Mouse (Mus musculus) T-helper 1 cell (primary cell): ENCODE results near the gene Dcdc2a.

Experiments
- in situ Hi-C: fragments of 300-600 bp; cut with MboI, MseI; formaldehyde crosslinking; loops from one replicate; pipeline ENCODE4 v1.15.1; 2025; ENCODE audit warnings: high pct_unique_total_duplicates

The Dcdc2a gene

DNA sequence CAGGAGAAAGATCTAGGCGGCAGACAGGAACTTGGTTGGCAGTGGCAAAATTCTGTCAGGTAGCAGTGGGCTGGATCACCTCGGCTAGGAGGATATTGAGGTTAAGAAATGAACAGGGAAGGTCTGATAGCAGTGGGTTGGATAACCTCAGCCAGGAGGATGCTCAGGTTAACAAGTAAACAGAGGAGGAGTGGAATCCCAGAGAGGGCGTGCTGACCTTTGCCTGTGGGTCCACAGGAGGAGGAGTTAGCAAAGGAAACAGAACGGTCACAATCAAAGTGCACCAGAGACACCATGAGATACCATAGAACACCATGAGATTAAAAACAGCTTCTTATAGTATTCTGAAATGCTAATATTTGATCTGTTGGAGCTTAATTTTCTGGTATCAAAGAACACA, 38.6 kb downstream of the Dcdc2a start:
- in situ Hi-C loops: no loop called here

DNA sequence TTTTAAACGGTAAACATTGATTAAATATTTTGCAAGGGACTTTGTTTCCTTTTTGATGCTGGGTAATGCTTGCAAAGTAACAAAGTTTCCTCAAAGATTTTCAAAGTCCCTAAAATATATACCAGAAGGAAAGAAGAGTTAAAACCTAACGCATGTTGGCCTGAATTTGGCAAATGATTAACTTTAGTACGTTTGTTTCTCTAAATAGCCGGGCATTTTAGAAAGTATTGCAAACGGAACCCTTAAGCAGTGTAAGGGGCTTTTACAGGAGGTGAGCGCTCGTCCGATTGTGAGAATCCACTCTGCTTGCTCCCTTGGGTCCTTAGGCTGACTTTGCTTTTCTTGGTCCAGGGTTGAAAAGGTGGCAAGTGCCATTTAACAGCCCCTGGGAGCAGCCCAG, 41.5 kb downstream of the Dcdc2a start:
- in situ Hi-C loops: no loop called here

DNA sequence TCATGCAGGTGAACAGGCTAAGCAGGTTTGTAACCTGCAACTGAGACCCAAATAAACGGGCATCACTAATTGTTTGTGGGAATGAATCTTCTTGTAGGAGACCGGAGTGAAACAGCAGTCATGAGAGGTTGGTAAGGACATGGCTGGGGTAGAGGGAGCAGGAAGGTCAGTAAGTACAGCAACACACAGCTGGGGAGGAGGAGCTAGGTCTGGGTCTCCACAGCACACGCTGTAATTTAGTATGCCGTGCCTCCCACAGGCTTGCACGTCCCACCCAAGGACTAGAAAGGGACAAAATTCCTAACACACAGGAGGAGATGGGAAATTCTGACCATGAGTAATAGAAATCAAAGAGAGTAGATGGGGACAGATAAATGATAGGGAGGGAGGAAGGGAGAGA, 42.8 kb downstream of the Dcdc2a start:
- in situ Hi-C loops: no loop called here

DNA sequence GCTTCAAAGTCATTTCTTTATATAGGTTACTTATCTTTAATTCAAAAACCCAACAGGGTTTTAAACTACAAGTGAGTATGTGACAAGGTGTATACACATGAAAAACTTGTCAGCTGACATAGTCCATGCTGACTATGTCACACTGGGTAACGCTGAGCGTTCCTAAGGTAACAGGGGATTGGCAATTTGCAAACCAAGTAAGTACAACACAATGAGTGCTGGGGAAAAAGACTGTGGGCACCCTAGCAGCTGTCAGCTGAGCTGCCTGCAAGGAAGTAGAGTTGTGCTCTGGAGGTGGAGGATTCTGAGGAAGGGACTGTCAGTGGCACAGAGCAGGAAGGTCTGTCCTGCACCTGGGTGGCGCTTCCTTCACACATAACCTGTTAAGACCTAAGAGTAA, 43.7 kb downstream of the Dcdc2a start:
- in situ Hi-C loops: no loop called here

DNA sequence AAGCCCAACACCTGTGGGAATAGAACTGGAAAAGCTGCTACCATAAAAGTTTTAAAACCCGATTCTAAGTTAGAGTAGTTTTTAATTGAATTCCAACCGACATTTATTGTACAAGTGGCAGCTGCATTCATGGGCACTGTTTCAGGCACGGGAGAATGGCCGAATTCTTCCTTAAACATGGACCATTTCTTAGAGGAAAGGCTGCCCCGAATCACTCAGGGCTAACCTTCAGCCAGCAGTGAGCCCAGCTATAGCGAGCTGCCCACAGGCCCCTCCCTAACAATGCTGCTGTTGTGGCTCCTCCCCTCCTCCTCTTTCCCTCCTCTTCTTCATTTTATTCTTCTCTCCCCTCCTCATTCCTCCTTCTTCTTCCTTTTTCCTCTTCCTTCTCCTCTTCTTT, 44.8 kb downstream of the Dcdc2a start:
- in situ Hi-C loops: no loop called here

DNA sequence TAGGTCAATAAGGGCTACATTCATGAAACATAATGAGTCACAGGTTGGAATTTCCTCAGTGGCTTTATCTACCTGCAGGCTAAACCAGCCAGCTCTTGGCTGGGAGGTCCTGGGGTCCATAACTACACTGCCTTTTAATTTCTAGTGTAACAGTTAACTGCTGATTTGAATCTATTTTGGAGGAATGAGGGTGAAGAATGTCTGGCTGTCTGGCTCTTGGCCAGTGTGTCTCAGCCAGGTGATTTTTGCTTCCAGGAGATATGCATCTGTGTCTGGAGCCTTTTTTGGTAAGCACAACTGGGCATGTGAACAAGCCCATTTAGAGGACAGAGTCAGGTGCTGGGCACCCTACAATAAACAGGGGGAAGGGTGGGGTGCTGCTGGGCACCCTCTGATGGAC, 49.9 kb downstream of the Dcdc2a start:
- in situ Hi-C loops: no loop called here

DNA sequence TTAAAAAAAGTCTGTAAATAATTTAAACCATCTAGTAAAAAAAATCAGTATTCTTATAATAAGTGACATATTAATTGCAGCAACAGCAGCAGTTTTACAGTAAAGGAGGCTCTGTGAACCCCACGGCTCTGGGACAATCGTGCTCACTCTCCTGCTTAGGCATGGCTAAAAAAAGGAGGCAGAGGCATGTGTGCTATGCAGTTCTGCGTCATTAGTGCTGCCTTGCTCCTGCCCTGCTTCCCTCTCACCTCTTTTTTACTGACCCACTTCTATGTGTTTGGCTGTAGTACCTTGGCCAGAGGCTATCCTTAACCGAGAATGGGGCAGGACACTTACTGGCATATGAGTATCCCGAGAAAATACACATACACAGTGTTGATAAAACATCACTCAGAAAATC, 50.9 kb downstream of the Dcdc2a start:
- in situ Hi-C loops: no loop called here

DNA sequence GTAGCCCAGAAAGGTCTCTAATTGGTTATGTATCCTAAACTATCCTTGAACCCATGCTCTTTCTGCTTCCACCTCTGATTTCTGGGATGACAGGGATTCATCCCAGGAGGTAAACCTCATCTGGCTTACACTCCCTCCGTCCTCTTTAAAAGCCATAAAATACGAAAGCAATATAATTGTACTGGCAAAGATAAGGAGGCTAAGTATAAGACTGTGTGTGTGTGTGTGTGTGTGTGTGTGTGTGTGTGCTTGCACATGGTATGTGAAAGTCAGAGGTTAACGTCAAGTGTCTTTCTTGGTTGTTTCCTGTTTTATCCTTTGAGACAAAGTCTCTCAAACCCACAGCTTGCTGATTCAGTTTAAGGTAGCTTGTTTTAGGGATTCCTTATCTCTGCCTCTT, 52.5 kb downstream of the Dcdc2a start:
- in situ Hi-C loops: no loop called here

DNA sequence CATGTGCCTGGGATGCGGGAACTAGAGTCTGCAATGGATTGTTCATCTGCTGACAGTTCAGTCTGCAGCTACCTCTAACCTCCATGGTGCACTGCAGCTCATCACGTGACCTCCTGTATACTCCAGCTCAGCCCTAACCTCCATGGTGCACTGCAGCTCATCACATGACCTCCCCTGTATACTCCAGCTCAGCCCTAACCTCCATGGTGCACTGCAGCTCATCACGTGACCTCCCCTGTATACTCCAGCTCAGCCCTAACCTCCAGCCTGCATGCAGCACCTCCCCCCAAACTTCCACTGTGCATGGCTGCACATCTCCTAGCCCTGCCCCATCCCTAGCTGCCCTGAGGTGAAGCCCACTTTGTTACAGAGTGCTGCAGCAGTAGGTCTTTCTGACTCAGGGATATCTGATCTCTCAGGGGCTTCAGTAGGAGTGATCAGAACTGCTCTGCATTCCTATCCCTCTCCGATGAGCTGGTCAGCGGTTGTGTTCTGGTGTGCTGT, 54.8 kb downstream of the Dcdc2a start:
- in situ Hi-C loops: no loop called here

DNA sequence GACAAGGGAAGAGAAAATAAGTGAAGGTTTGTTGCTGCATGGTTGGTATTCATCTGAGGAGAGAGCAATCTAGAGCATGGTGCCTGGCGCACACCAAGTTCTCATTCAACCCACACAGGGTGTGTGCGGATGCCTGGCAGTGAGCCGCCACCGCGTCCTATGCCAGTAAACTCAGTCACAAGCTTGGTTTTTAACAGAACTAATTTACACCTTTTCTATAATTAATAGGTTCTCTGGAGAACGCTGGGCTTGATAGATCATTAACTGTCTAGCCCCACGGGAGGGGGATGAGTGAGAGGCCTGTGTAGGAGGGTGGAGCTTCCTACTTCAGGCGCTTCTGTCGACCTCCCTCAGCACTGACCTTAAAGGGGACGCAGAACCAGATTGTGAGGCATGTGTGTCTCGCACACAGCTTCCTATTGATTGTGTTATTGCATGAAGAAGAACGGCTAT, 59.7 kb downstream of the Dcdc2a start:
- in situ Hi-C loops: no loop called here

DNA sequence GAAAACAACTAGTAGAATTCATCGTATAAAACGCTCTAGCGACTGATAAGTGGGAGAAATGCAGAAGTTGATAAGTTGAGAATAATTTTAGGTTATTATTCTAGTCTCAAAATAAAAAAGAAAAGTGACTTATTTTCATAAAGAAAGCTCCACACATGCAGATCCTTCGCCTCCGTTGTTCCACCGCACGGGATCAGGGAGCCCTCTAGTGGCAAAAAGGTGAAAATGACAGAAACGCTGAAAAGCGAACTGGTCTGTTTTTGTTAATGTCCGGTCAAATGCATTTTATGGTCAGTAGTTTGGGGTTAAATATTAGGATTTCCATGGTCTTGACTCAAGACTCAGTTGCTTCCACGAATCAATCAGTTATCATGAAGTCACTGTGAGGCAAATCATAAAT, 60.2 kb downstream of the Dcdc2a start:
- in situ Hi-C loops: no loop called here

DNA sequence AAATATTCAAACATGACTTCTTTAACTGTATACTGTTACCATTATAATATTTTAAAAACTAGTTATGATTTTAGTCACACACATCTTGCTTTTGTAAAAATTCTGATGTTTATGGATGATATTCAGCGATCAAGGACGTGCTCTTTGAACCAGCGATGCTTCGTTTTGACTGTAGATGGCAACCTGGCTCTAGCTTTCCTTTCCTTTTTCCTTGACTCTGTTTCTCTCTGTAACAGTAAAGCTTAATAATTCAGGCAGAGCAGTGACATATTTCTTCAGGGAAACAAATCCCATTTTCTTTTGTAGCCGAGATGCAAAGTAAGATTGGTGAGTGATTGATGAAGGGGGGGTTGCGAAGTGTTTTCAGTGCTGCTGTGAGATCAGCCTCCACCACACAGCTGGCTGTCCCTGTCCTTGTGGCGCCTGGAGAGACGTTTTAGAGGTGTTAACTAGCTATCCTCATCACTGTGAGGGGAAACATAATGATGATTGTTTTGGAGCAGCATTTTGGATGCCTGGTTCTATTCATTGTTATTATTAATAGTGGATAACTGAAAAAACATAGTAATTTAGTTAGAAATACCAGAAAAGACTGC, 67.0 kb downstream of the Dcdc2a start:
- in situ Hi-C loops: loop anchor here (5.0 kb wide), 1 partner anchor 101 kb away; the partner anchor contains the start of gene Mrs2

DNA sequence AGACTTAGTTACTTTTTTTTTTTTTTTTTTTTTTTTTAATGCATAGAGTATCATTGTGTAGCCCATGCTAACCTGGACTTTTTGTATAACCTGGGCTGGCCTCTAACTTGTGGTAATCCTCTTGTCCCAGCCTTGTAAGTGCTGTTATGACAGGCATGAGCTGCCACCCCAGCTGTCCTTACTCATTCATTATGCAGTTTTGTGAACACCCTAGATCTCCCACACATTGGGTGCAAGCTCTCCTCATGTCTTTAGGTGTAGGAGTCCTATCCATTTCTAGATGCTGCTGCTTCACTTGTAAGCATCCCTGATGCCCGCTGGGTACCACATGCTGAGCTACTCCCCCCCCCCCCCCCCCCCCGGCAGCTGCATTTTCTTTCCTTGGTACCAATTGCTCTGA, 71.4 kb downstream of the Dcdc2a start:
- in situ Hi-C loops: no loop called here

DNA sequence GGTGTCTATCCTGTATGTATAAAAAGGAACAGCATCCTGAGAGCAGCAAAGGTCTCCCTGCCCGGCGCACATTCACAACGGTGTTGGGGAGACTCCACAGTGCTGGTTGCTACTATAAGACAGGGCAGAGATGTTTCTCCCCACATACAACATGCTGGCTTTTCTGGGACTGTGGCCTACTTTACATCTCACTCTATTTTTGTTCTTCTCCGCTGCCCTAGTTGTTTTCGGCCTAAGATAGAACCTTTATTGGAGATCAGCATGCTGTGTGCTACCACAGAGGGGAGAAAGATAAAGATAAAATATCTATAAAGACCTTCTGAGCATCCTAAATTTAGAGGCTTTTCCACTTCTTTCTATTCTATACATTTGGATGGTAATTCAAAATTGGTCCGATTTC, 72.0 kb downstream of the Dcdc2a start:
- in situ Hi-C loops: no loop called here

DNA sequence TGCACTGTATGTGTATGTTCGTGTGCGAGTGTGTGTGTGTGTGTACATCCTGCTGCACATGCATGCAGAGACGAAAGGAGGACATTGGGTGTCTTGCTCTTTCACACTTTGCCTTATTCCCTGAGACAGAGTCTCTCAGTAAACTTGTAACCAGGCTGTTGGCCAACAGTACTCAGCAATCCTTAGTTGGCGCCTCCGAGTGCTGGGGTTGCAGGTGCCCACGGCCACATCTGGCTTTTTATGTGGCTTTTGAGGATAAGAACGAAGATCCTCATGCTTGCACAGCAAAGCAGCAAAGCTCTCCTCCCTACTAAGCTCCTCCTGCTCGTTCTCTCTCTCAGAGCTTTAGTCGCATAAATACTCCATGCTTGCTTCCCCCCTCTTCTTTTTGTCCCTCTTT, 73.0 kb downstream of the Dcdc2a start:
- in situ Hi-C loops: no loop called here

DNA sequence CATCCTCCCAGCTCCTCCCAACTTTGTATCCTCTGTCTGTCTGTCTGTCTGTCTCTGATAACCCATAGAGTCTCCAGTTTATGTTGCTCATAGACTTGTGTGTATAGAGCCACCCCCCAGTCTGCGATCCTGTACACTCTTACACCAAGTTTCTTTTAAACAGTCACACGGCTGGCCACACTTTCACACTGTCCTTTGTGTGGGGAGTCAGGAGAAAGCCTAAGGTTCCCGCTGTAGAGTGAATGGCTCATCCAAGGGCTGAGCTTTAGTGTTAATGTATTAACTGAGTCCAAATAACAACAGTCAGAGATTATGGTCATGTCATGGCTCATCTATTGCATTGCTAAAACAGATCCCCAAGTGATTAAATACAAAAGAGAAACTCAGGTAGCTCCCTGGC, 87.3 kb downstream of the Dcdc2a start:
- in situ Hi-C loops: no loop called here

DNA sequence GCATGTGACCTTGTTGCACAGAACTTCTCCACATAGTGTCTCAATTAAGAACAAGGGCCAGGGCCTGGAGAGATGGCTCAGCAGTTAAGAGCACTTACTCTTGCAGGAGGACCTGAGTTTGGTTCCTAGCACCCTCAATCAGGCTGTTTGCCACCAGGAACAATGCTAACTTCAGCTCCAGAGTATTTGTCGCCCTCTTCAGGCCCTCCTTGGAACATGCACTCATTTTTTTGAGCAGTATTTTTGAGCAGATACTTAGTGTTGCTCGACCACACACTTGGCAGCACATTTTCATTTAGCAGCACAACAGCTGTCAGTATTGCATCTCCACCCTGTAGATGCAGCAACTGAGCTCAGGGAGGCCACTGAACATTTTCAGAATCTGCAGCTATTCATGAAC, 88.3 kb downstream of the Dcdc2a start:
- in situ Hi-C loops: no loop called here

DNA sequence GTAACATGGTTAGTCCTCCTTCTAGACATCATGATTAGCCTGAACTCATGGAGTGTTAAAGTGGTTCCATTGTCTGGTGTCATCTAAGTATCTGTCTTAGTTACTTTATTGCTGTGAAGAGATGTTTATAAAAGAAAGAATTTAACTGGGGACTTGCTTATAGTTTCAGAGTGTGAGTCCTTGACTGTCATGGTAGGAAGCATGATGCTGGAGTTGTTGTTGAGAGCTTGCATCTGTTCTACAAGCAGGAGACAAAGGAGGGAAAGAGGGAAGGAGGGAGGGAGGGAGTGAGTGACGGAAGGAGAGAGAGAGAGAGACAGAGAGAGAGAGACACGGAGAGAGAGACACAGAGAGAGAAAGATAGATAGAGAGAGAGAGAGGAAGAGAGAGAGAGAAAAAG, 90.4 kb downstream of the Dcdc2a start:
- in situ Hi-C loops: no loop called here

DNA sequence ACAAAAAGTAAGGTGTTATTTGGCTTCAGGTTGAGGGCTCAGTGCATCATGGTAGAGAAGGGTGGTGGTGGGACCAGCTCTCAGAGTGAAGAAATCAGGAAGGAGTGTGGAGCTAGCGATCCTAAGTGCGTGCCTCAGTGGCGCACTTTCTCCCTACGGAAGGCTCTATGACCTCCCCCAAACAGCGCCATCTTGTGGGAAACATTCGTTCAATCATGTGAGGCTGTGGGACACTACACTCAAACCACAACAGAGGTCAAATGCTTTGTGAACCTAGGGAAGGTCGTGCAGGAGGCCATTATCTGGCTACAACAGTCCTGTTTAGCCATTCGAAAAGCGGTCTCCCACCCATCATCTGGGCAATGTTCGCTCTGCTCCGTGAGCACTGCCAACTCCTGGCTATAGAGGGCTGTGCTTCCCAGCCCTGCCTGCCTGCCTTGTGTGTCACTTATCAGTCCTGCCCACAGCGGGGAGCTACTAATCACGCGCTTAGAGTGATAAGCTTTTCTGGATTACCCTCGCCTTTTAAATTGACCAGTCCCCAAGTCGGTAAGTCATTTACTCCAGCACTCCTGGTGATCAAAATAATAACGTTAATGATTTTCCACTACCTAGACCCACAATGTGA, 94.5 kb downstream of the Dcdc2a start:
- in situ Hi-C loops: no loop called here

DNA sequence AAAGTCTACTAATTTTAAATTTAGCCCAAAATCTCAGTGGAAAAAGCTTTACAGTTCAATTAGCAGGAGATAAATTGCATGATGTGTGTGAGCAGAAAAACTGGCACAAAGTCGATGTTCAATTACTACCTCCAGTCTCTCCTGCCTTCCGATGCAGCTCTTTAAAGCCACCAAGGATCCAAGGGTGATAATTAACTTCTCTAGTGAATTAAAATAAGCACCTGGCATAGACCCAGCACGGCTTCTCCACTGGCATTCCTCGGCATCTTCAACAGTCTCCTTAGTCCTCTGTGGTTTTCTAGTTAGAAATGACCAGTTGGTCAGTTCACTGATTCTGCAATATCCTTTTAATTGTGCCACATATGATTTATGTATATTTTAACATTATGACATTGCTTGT, 95.1 kb downstream of the Dcdc2a start:
- in situ Hi-C loops: no loop called here

DNA sequence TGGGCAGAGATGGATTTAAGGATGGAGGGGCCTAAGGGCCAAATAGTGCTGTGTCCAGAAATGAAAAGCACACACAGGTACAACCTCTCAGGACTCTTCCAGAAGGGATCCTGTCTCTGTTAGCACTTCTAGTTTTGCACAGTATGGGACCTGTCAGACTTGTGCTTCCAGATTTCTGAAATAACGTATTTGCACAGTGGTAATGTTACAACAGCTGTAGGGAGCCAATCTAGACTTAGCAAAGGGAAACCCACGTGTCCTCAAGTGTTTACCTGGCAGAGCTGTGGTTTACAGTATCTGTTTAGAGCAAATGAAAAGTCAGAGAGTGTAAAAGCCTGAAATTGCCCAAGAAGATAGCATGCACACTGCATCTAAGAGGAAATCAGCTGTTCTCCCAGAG, 104.1 kb downstream of the Dcdc2a start:
- in situ Hi-C loops: no loop called here

DNA sequence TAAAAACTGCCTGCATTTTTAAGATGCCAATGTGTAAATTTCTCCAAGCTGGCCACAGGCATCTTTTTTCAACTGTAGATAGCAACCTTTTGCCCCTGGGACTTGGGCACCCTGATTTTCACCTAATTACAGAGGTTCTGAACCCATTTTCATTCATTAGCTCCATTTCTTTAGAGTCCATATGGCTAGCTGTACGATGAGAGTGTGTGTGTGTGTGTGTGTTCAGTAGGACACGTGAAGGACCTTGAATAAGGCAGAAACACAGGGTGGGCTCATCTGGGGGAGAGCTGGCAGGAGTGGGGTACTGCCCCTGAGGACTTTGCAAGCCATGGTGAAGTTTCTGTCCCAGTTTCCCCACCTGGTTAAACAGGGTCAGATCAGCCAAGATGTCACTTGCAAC, 105.0 kb downstream of the Dcdc2a start:
- in situ Hi-C loops: no loop called here

DNA sequence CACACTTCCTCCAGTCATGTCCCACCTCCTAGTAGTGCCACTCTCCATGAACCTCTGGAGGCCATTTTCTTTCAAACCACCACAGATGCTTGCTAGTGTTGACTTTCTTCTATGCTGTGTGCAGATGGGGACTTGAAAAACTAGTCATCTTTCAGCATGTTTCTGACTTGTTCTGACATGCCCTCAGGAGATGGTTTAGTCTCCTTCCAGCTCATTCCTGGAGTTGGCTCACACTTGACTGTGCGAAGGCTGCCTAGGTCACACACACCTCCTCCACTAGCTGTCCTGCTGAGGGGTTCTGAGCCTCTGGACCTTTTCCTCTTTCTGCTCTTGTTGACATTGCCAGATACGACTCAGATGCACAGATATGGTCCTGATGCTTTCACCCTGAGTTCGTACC, 106.8 kb downstream of the Dcdc2a start:
- in situ Hi-C loops: no loop called here

DNA sequence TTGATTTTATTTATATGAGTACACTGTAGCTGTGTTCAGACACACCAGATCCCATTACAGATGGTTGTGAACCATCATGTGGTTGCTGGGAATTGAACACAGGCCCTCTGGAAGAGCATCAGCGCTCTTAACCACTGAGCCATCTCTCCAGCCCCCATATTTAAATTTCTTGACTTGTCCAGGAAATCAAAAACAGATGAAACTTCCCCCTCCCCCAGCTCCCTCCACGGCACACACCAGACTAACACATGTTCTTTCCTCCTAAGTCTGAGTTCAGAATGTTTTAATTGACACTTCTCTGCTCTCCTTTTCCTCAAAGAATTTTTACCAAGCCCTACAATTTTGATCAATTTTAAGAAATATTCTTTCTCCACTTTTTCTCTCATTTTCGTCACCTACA, 113.1 kb downstream of the Dcdc2a start:
- in situ Hi-C loops: no loop called here
